Mouse (Mus musculus) right cerebral cortex, postnatal 4 days (tissue): Measurements from ENCODE around the gene Tet2.

Source experiments
- DNase-seq: peaks from one replicate; pipeline ENCODE4 v3.0.0-alpha.2; 2022

The Tet2 gene

GRCm38 (mm10) chr3:133435141-133435773, 109.7 kb downstream of the Tet2 start:
- no peak for DNase-seq

GRCm38 (mm10) chr3:133429394-133430173, 115.4 kb downstream of the Tet2 start:
- DNase-seq = no peak

GRCm38 (mm10) chr3:133428003-133428402, 116.9 kb downstream of the Tet2 start:
- DNase-seq = no peak

GRCm38 (mm10) chr3:133423073-133423472, 121.9 kb downstream of the Tet2 start:
- DNase-seq = no peak

GRCm38 (mm10) chr3:133414747-133415146, 130.2 kb downstream of the Tet2 start:
- no peak for DNase-seq
